Mouse (Mus musculus) CD4-positive, CD25-positive, alpha-beta regulatory T cell, adult 2 months (primary cell): ENCODE data around the gene Sfxn5.

Source experiments
- DNase-seq: peaks from one replicate; pipeline ENCODE4 v3.0.0-alpha.2; 2012; ENCODE audit warnings: low read depth, low spot score

The Sfxn5 gene

DNA sequence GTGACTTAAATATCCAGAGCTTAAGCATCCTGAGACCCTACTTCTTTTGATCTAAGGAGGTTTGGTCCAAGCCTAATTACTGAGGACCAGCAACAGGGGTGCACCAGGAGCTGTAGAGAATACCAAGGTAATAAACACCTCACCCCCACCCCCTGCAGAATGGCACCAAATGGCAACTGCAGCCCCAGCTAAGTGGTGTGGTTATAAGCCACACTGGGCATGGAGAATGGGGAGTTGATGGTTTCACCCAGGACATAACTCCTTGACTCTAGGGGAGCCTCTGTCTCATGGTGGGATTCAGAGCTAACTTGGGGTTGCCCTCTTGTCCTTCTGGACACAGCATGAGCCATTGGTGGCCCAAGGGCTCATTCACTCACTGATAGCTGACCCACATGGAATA, 1.0 kb upstream of the Sfxn5 start:
- DNase-seq: no peak

DNA sequence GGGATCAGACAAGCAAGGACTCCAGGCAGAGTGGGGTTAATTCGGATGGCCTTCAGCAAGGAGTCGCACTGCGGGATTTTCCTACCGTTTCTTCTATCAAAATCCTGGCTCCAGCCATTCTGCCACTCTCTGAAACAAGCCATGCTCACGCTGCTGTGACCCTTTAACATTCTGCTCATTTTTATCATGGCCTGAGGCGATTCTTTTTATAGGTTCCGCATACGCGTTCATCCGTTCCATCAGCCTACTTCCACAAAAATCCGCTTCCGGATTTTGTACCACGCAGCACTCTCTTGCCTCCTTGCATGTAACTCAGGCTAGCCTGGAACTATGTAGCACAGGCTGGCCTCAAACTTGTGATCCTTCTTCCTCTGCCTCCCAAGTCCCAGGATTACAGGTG, 510 bp upstream of the Sfxn5 start:
- peak; percentile 44 for DNase-seq

DNA sequence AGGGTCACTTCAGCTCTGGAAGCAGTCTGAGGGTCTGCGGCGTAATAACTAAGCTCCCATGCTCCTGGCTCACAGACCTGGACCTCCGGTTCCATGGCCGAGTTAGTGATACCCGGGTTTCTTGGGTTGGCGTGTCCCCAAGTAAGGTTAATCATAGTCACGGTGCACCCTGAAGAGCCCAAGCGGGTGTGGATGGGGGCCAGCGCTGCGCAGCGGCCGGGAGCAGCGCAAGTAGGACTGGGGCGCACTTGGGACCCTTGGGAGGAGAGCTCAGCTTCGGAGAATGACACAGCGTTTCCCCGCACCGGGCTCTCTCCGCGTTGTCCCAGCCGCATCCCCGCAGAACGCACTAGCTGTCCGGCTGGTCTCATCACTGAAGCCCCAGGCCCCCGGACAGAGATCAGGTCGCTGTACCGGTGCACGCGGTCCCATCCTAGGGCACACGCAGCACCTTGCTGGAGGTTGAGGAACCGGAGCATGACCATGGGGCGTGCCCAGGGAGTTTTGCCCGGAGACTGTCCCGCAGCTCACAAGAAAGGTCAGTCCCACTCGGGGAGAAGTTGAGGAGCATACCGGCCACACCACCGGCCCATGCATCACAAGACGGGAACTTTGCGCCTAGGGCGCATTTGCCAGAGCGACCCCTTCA, 747 bp downstream of the Sfxn5 start:
- DNase-seq: peak; percentile 38

DNA sequence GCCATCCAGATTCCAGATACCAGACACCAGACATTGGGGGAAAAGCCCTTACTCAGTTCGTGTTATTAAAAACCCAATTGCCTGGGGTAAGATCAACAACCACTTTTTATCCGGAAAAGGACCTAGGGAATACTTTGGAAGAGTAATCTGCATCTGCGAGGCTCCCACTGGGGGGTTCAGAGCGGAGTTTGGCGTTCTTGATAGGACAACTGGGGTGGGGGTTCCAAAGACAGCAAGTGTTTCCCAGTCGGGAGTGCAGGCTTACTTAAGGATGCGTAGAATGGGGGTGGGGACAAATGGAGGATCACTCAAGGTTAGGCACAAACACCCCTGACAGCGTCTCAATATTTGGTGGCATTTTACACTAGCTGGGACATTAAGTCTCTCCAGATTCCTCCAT, 1.5 kb downstream of the Sfxn5 start:
- no peak for DNase-seq

DNA sequence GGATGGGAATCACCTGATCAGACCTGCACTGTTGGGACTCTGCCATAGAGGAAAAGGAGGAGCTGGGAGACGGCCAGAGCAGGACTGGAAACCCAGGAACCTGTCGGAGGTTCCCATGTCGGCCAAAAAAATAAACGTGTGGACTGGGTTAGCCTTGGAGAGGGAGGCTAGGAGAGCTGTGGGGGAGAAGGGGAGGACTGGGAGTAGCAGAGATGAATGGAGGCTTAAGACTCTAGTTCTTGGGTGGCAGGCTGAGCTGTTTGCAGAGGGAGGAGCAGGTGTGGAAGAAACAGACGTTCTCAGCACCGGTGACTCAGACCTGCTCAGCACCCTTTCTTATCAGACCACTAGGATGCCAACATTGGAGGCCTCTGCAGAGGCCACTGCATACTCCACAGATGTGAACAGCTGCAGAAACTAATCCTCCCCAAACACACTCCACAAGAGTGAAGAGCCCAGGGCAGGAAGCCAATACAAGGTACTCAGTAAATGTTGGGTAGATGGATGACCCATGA, 1.9 kb downstream of the Sfxn5 start:
- DNase-seq: no peak

DNA sequence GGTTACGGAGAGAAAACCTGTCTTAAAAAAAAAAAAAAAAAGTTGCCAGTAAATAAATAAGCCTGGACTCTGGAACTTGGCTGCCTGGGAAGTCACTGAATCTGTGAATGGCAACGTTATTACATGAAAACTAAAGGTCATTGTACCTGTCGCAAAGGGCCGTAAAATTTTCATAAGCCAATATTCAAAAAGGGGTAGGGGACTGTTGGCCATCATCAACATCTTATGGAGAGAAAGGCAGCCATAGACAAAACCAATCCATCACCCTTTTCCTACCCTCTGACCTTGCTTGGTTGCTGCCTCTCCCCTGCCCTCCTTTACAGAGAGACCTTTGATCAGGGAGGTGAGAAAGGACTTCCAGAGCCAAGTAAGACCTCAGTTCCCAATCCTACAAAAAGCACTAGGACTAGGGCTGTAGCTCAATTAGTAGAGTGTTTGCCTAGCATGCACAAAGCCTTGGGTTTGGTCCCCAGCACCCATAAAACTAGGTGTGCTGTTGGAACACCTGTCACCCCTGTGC, 3.5 kb downstream of the Sfxn5 start:
- no peak for DNase-seq

DNA sequence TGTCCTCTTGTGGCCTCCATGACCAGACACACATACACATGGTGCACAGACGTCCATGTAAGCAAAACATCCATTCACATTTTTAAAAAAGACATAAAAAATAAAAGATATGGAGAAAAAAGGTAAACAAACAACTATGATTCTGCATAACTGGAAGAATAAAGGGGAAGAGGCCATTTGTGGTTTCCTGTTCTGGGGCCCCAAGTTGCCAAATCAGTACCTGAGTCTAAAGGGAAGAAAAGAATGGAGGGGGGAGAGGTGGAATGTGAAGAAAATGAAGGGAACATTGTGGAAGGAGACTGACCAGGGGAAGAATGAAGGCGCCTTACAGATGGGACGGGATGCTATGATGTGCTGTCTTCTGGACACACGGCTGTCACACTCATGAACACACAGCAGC, 6.7 kb downstream of the Sfxn5 start:
- DNase-seq: no peak

DNA sequence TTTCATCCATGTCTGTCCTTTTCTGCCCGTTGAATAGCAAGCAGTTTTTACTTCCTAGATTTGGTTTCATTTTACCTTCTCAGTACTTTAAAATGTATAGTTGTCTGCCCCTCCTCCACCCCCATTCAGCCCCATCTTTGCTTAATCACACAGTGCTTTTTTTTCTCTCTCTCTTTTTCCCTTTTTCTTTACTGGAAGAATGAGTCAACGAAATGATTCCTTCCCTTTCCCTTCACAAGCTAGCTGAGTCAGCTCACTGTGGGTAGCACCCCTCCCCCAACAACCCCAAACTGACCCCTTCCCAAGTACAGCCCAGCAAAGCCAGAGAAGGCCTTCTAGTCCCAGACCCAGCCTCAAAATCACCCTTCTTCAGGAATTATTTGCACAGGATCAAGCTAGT, 8.1 kb downstream of the Sfxn5 start:
- no peak for DNase-seq

DNA sequence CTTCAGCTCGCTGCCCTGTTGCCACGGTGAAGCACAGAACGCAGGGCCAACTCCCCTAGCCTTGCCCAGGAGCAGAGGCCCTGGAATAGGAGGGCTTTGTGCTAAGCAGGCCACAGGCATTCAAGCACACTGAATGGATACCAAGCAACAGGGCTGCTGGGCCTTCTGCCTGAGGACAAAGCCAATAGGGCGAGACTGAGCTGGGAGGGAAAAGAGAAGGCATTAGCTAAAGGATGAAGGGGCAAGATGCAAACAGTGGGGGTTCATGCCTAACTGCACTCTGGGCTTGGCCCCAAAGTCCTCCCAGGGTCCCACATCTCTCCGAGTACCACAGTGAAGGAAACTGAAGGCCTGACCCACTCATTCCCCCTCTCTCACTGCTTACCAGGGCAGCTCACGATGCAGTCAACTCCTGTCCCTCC, 12.8 kb downstream of the Sfxn5 start:
- DNase-seq: no peak

DNA sequence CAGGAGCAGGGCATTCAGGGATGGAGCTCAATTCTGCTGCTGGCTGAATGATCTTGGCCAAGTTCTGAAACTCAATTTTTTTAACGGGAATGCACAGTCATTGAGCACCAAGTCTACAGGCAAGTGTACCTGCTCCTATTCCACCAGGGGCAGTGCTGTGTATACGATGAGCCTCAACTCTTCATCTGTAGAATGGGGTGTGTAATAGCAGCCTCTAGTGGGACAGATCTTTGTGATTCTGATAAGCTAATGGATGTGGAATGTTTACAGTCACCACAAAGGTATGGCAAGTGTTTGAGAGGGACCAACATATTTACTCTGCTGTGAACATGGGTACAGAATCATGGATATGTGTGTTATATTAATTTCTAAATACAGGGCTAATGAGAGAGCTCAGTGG, 17.0 kb downstream of the Sfxn5 start:
- no peak for DNase-seq

DNA sequence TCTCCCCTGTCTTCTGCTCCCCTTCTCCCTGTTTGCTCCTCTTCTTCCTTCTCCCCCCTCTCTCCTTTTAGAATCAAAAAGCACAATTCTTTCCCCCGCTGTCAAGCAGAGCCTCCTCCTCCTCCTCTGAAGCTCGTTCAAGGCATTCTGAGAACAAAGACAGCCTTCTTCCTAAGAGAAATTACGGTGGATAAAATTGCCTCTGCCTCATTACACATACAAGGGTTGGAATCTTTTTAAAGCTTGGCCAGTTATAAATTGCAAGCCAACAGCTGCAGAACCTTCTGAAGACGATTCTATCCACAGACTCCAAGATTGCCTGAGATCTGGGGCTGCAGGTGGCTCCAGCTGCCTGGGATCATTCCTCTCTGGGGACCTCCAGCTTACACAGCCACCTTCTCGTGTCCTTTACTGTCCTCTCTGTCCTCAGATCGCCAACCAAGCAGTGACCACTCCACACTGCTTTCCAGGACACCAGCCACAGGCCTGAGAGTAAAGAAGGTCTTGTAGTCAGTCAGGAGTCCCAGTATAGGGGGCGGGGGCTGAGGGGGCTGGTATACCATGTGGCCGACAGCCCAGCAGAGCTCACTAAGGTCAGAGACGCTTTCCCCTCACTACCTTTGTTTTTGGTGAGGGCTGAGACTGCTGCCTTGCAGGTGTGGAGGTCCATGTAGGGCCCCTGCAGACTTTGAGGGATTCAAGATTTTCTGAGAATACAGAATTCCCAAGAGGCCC, 19.0 kb downstream of the Sfxn5 start:
- DNase-seq: no peak

DNA sequence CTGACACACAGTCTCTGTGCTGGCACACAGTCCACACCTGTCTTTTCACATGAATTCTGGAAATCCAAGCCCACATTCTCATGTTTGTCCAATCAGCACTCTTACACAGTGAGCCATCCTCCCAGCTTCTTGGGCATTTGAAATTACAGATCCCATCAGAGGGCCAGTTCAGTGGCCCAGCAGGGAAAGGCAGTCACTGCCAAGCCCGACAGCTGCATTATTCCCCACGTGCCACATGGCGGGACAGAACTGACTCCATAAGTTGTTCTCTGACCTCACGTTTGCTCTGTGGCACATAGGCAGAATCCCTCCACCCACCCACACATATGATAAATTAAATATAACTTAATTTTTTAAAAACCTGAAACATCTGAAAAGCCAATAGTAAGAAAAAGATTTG, 25.3 kb downstream of the Sfxn5 start:
- DNase-seq: no peak

DNA sequence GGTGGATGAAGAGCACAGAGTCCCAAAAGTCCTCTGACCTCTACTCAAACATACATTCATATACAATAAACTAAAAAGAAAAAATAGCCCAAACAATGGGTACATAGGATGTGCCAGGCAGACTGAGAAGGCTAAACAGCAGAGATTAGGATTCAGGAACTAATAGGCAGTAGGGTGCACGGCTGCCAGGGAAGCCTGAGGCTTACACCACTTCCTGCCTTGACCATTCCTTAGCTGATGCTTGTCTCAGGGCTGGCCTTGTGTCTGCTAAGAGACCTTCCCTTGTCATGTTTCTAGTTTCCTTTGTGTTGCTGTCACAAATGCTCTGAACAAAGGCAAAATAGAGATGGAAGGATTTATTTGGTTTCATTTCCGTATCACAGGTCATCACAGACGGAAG, 26.8 kb downstream of the Sfxn5 start:
- DNase-seq: no peak

DNA sequence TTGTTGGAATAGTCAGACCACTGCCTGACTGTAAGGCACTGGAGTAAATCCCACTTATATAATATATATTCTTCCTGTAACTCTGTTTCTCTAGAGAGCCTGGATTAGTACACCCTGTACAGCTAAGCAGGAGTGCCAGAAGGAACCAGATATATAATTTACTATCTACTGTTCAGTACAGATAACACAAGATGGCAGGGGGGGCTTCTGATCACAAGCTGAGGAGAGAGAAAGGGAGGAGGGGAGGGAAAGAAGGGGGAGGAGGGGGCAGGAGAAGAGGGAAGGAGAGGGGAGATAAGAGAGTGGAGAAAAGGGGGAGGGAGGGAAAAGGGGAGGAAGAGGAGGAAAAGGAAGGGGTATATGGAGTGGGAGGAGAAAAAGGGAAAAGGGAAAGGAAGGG, 27.4 kb downstream of the Sfxn5 start:
- no peak for DNase-seq

DNA sequence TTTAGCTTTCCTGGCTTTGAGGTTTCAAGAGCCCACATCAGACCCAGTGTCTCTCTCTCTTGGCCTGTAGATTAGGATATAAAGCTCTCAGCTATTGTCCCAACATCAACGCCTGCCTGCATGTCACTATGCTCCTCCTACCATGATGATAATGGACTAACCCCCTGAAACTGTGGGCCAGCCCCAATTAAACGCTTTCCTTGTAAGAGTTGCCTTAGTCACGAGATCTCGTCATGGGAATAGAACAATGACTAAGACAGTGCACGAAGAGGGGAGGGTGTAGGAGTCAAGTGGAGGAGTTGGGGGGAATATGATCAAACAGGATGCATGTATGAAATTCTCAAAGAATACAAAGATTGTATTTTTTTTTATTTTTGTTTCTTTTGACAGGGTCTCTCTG, 28.3 kb downstream of the Sfxn5 start:
- no peak for DNase-seq

DNA sequence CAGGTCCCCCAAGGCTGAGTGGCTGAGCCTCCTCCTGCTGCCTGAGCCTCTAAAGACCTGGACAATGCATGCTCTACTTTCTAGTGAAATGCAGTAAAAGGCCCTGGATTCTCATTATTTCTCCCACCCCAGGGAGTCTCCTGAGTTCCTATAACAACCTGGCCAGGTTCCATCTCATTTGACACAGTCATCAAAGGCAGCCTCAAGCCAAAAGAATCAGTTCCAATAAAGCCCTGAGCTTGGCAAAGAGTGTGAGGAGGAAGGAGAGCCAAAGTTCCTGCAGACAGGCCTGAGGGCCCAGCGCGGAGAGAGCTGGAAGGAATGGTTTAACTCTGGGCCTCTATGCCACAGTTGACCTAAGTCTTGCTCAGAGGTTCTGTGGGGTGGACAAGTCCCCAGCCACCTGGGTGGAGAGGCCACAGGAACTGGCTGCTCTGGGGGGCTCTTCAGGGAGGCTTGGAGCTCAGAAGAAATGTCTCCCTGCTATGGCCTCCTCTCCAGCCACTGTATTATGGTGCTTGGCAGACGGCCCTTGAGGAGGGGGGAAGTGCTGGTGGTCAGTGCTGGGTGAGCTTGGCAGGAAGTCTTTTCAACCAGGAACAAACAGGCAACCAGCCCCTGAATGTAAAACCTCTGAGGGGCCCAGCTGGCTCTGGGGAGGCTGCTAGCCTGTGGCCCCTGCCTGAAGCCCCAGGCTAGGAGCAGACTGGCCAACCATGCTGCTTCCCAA, 30.7 kb downstream of the Sfxn5 start:
- no peak for DNase-seq

DNA sequence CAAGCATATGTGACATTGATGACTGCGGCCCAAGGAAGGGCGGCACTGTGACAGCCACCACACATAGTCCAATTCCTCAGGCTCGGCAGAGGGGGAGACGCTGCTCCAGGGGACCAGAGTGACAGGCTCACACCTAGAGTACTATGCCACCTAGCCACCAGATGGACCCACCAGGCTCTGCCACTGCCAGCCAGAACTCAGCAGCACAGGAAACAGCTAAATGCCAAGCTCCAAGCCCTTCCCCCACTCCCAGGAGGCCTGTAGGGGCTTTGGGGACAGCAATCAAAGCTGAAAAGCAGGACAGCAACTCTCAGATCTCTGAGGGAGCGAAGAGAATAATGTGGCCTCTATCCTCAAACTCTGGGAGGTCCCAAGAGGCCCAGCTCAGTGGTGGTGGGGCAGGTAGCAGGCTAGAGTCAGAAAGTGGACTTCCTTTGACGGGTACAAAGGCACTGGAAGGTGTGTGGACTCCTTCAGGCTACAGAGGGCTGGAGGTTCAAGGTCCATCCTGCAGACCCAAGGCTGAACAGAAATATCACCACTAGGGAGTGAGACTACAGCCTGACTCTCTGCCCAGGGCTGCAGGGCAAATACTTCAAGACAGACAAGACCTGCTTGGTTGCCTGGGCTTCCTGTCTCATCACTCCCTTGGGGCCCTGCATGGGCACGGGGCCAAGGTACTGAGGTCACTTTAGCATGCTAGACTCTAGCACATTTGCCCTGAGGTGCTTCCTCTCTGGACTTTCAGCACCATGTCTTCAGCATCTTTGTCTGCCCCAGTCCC, 37.6 kb downstream of the Sfxn5 start:
- DNase-seq: peak; percentile 24

DNA sequence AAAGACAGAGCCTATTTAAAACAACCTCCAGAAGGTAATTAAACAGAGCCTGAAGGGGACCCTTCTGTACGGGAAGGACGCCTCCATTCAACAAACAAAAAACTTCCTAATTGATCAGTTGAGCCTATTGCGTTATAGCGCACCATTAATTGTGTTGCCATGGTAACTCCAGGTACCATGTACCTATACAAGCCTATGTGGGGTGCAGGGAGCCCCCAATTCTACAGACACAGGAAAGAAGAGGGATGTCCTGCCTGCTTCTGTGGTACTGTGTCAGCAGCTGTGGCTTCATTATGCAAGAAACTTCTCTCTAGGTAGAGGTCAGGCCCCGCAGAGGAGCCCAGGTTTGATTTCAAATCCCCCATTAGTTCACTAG, 39.2 kb downstream of the Sfxn5 start:
- no peak for DNase-seq

DNA sequence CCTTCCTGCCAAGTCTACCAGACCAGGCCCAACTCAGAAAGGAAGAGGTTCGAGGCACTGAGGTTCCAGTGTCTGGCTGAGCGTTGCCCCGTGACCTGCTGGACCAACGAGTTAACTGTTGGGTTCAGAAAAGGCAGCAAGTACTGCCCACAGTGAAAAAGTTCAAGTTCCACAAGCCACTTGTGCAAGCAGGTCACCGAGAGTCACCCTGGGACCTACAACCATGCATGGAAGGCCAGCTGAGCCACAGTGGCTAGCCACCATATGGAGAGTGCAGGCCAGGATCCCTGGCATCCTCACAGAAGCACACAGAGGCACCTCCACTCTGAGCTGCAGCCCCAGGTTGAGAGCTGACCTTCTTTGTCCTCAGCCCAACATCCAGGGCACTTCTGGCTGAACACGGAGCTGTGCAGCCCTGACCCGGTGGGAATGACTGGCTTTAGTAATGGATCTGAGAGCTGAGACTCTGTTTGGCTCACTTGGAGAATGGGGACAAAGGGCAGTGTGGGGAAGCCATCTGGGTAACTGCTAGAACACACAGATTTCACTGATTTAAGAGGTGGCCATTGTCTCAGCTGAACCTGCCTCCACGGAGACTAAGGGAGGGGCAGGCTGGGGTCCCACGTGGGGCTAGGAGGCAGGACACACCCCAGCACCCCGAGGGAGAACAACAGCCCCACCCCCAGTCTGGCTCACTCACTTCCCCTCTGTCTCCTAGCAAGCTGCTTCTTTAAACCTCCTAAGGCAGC, 39.8 kb downstream of the Sfxn5 start:
- no peak for DNase-seq

DNA sequence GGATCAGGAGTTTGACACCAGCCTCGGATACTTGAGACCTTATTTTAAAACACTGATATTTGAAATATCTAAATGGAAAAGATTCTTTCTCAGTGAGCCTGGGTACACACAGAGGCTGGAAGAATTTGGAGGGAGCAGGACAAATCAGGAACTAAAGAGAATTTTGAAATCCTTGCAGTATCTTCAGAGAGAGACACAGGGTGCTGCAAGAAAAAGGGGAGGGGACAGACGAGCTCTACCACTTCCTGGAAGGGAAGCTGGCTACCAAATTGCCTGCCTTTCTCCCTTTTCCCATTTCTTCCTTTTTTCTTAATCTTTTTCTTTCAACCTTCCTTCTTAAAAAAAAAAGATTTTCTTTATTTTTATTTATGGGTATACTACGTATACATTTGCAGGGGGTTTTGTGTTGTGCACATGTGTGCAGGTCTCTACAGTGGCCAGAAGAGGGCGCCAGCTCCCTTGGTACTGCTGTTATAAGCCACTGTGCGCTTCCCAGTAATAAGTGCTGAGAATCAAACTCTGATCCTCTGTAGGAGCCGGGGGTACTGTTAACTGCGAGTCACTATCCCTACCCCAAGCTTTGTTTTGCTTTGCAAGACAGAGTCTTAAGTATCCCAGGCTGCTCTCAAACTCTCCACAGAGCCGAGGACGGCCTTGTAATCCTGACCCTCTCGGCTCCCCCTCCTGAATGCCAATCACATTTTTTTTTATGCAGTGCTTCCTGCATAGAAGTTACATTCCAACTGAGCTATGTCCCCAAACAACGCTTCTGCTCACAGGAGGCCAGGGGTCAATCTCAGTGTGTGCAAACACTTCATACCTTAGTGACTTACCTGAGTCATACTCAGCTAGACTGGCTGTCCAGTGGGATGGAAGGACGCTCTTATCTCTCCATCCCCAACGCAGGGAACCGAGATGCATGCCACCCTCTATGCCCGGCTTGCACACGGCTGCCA, 42.1 kb downstream of the Sfxn5 start:
- no peak for DNase-seq
